Mouse (Mus musculus): Measurements from ENCODE around the gene Tnrc6c. TPM values are rescaled to one million over a fixed set of nuclear protein-coding genes. Genes with fewer than 3 reads are reported as not detected.

Gene Tnrc6c
- polyA plus RNA-seq, 1 experiment from 2014 or later: 3.0 TPM

DNA sequence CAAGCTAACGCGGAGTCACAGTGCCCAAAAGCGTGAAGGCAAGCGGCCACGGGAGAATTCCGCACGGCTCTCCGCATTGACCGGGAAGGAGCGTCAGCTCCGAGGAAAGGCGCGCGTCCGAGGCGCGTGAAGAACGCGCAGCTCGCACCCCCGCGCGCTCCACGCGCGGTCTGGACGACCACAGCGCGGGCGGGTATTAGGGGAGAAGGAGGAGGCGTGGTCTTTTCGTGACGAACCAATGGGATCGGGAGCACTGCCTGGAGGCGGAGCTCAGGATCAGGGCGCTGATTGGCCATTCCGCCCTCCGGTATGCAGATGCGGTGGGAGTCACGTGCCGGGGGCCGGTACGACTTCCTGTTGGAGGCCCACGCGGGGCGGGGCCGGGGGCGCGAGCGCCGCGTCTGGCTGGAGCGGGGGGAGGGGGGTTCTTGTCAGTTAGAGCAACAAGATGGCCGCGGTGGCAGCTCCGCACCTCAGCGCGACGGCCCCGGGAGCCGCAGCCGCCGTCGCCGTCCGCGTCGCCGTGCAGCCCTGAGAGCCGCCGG is 363 bp downstream of the Tnrc6c start:
- TF ChIP-seq EP300 (IDR thresholded peaks at IDR 0.05; ENCODE audit: low read depth) (no peak), CTCF (IDR thresholded peaks at IDR 0.05; ENCODE audit: low read depth) (0 out of 2 replicates have a peak, but pooled peaks have one; percentile 4)
- H3K9ac ChIP-seq (replicated peaks): peak overlapping the region; percentile 90
- peaks cover 20% of the 10 kb centered on the region for H3K4me1 ChIP-seq (ENCODE audit: insufficient read depth)
- H3K4me2 ChIP-seq (ENCODE audit: low read depth, low read length): peak overlapping the region; percentile 81
- peak overlapping the region; percentile 80 for H3K4me3 ChIP-seq (ENCODE audit: low read depth, low read length)
- H3K27me3 ChIP-seq (ENCODE audit: insufficient read depth, low read length): peaks cover 14% of the 10 kb centered on the region
- under 1% methylated on average over 69 of the region's 71 CpGs for WGBS (ENCODE audit: insufficient replicate concordance)
- DNase-seq: peak; percentile 98
- H3K9me3 ChIP-seq (ENCODE audit: low read length): no peaks in the 10 kb centered on the region
- H3K27ac ChIP-seq (ENCODE audit: low read depth): peak overlapping the region; percentile 95
- no peaks in the 10 kb centered on the region for H3K36me3 ChIP-seq (replicated peaks; ENCODE audit: insufficient read depth, low read length)
- ATAC-seq: peak; percentile 93

DNA sequence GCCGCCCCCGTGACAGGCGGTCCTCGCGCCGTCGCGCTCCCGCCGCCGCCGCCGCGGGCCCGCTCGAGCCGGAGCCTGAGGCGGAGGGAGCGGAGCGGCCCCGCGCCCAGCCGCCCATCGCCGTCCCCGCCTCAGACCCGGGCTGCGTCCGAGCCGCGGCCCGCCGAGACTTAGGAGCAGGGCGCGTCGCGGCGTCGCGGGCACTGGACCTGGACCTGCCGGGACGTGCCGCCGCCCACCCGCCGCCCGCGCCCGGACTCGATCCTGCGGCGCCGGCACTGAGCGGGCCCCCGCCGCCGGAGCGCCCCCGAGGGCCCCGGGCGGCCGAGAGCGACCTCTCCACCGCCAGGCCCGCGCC is 824 bp downstream of the Tnrc6c start:
- Histone ChIP-seq H3K4me2 (ENCODE audit: low read depth, low read length) (peak overlapping the region; percentile 81), H3K36me3 (replicated peaks; ENCODE audit: insufficient read depth, low read length) (no peaks in the 10 kb centered on the region), H3K4me3 (ENCODE audit: low read depth, low read length) (peak overlapping the region; percentile 80), H3K27ac (ENCODE audit: low read depth) (peak overlapping the region; percentile 95), H3K9me3 (ENCODE audit: low read length) (no peaks in the 10 kb centered on the region), H3K9ac (replicated peaks) (peak overlapping the region; percentile 90), H3K4me1 (ENCODE audit: insufficient read depth) (peaks cover 21% of the 10 kb centered on the region), H3K27me3 (ENCODE audit: insufficient read depth, low read length) (peaks cover 11% of the 10 kb centered on the region)
- DNase-seq (no peak), ATAC-seq (peak; percentile 30)
- 1% methylated on average over 41 of the region's 66 CpGs for WGBS (ENCODE audit: insufficient replicate concordance)
- TF ChIP-seq EP300 (IDR thresholded peaks at IDR 0.05; ENCODE audit: low read depth) (no peak), CTCF (IDR thresholded peaks at IDR 0.05; ENCODE audit: low read depth) (no peak)

DNA sequence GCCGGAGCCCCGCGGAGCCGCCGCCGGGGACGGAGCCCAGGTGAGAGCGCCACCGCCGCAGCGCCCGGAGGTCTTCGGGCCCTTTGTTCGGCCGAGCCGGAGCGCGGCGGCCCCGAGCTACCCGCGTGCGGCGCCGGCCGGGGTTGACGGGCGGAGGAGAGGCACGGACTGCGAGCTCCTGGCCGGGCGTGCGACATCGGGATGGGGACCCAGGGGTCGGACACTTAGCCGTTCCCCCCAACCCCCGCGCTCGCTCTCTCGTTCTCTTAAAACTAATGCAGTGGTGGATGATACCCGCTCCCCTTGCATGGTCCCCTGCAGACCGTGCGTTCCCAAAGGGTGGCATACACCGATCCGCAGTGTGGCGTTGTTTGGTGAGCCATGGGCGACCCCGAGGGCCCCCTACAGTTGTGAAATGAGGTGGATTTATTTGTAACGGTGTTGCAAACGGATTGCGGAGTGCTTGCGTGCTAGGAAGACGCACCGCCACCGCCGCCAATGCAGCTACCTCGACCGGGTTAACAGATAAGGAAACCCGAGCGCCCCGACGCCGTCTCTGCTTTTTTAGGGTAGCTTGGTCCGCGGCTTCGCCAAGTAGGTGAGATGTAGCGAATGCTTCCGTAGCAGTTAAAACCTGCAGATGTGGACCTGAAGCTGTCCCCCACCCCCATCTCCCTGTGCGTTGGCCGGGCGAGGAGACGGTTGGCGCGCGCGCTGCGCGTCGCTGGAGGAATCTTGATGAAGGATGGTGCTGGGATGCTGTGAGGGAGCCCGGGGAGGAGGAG is 1.4 kb downstream of the Tnrc6c start:
- peak overlapping the region; percentile 80 for H3K4me3 ChIP-seq (ENCODE audit: low read depth, low read length)
- H3K4me1 ChIP-seq (ENCODE audit: insufficient read depth): peaks cover 27% of the 10 kb centered on the region
- H3K4me2 ChIP-seq (ENCODE audit: low read depth, low read length): peak overlapping the region; percentile 81
- ATAC-seq (no peak), DNase-seq (peak; percentile 61)
- under 1% methylated on average over 77 of the region's 80 CpGs for whole genome bisulfite sequencing (ENCODE audit: insufficient replicate concordance)
- H3K27ac ChIP-seq (ENCODE audit: low read depth): peak overlapping the region; percentile 95
- no peaks in the 10 kb centered on the region for H3K9me3 ChIP-seq (ENCODE audit: low read length)
- no peaks in the 10 kb centered on the region for H3K36me3 ChIP-seq (replicated peaks; ENCODE audit: insufficient read depth, low read length)
- H3K27me3 ChIP-seq (ENCODE audit: insufficient read depth, low read length): peaks cover 11% of the 10 kb centered on the region
- peak overlapping the region; percentile 90 for H3K9ac ChIP-seq (replicated peaks)
- TF ChIP-seq CTCF (IDR thresholded peaks at IDR 0.05; ENCODE audit: low read depth) (no peak), EP300 (IDR thresholded peaks at IDR 0.05; ENCODE audit: low read depth) (no peak)

- DNase-seq: no peak
- H3K27me3 ChIP-seq (ENCODE audit: insufficient read depth, low read length): peaks cover 11% of the 10 kb centered on the region
- peaks cover 31% of the 10 kb centered on the region for H3K4me1 ChIP-seq (ENCODE audit: insufficient read depth)
- no peaks in the 10 kb centered on the region for H3K9me3 ChIP-seq (ENCODE audit: low read length)
- peak overlapping the region; percentile 80 for H3K4me3 ChIP-seq (ENCODE audit: low read depth, low read length)
- peak overlapping the region; percentile 90 for H3K9ac ChIP-seq (replicated peaks)
- H3K4me2 ChIP-seq (ENCODE audit: low read depth, low read length): peak overlapping the region; percentile 81
- H3K27ac ChIP-seq (ENCODE audit: low read depth): no peak overlapping the region
- whole genome bisulfite sequencing (ENCODE audit: insufficient replicate concordance): 13% methylated on average over 10 of the region's 10 CpGs
- H3K36me3 ChIP-seq (replicated peaks; ENCODE audit: insufficient read depth, low read length): no peaks in the 10 kb centered on the region
- TF ChIP-seq CTCF (IDR thresholded peaks at IDR 0.05; ENCODE audit: low read depth) (no peak), EP300 (IDR thresholded peaks at IDR 0.05; ENCODE audit: low read depth) (no peak)
- ATAC-seq: no peak
Measured at GRCm38 (mm10) chr11:117656077-117656401, 1.9 kb downstream of the Tnrc6c start.

DNA sequence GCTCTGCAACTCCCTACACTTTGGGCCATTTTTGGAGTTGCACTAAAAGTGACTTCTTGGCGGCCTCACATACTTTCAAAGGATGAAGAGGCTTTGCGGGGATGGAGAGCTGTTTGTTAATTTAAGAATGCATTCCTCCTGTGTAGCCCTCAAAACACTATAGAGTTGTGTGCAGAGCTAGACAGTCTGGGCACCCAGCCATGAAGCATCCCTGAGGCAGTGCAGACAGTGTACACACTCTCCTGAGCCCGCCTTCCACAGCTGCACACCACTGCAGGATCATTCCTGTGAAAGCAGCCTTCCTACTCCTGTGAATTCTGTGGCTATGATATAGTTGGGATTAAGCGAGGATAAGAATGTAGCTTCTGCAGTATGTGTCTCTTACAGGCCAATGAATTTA is 4.9 kb downstream of the Tnrc6c start:
- WGBS (ENCODE audit: insufficient replicate concordance): 63% methylated on average over 4 of the region's 4 CpGs
- ATAC-seq (no peak), DNase-seq (peak; percentile 49)
- Histone ChIP-seq H3K9ac (replicated peaks) (no peak overlapping the region), H3K4me1 (ENCODE audit: insufficient read depth) (peaks cover 37% of the 10 kb centered on the region), H3K4me2 (ENCODE audit: low read depth, low read length) (no peak overlapping the region), H3K27ac (ENCODE audit: low read depth) (no peak overlapping the region), H3K4me3 (ENCODE audit: low read depth, low read length) (no peak overlapping the region), H3K9me3 (ENCODE audit: low read length) (no peaks in the 10 kb centered on the region), H3K36me3 (replicated peaks; ENCODE audit: insufficient read depth, low read length) (no peaks in the 10 kb centered on the region), H3K27me3 (ENCODE audit: insufficient read depth, low read length) (no peaks in the 10 kb centered on the region)
- TF ChIP-seq EP300 (IDR thresholded peaks at IDR 0.05; ENCODE audit: low read depth) (no peak), CTCF (IDR thresholded peaks at IDR 0.05; ENCODE audit: low read depth) (no peak)

GRCm38 (mm10) chr11:117663036-117663809 is 9.1 kb downstream of the Tnrc6c start:
- no peak for ATAC-seq
- Histone ChIP-seq H3K4me3 (ENCODE audit: low read depth, low read length) (no peak overlapping the region), H3K4me2 (ENCODE audit: low read depth, low read length) (peak overlapping the region; percentile 20; the same call in 1 of the 2 replicates)

More at GRCm38 (mm10) chr11:117663036-117663809, 9.1 kb downstream of the Tnrc6c start:
- TF ChIP-seq CTCF (IDR thresholded peaks at IDR 0.05; ENCODE audit: low read depth) (no peak), EP300 (IDR thresholded peaks at IDR 0.05; ENCODE audit: low read depth) (no peak)
- 35% methylated on average over 4 of the region's 4 CpGs for WGBS (ENCODE audit: insufficient replicate concordance)
- DNase-seq: no peak
- Histone ChIP-seq H3K27me3 (ENCODE audit: insufficient read depth, low read length) (no peaks in the 10 kb centered on the region), H3K36me3 (replicated peaks; ENCODE audit: insufficient read depth, low read length) (no peaks in the 10 kb centered on the region), H3K9ac (replicated peaks) (no peak overlapping the region), H3K4me1 (ENCODE audit: insufficient read depth) (peaks cover 25% of the 10 kb centered on the region), H3K27ac (ENCODE audit: low read depth) (no peak overlapping the region), H3K9me3 (ENCODE audit: low read length) (no peaks in the 10 kb centered on the region)

Measured in liver, postnatal 0 days (tissue).